Mouse (Mus musculus) lung, adult 2 months (tissue): ENCODE data around the gene Kif16b.

Experiments
- CTCF ChIP-seq: fragments of 200-500 bp; IDR thresholded peaks from 2 replicates; pipeline ENCODE4 v1.5.1; 2011; ENCODE audit warnings: mild to moderate bottlenecking, low read length, control low read depth; ENCODE audit not compliant: insufficient read depth
- POLR2A ChIP-seq: fragments of 200-500 bp; IDR thresholded peaks from 2 replicates; pipeline ENCODE4 v1.6.1; 2011; ENCODE audit warnings: low read depth, mild to moderate bottlenecking, control low read depth, low read length, borderline replicate concordance; ENCODE audit errors: extremely low read depth

DNA sequence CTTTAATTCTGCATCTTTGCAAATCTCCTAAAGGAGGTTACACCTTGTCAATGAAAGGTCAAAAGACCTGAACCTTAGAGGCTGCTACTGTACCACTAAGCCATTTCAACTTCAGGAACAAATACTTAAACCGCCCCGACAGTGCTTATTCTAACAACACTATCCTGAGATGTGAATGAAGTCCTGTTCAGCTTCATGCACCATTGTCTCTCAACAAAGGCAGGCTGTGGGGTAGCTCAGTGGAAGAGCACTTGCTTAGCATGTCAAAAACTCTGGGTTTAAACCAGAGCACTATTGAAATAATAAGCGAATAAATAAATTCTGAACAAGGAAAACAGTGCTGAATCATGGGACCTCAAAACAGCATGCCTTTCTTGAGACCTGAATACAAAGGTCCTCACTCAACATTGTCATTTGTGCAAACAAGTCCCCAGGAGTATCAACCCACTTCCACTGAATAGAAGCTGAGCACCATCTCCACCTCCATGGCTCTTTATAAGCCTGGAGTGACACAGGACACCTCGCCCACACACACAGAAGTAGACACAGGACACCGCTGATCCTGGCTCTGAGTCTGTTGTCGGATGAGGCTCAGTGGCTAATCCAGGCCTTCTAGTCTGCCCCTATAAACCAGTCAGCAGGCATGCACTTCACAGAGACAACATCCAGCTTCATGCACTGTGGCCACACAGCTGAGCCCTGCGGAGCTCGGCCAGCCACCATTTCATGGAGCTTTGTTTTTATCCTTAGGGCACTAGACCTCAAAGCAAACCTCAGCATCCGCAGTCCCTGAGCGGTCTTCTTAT, 68.5 kb downstream of the Kif16b start:
- TF ChIP-seq CTCF (no peak), POLR2A (no peak)
